Mouse (Mus musculus) mouse trophoblast stem cell (cell line): ENCODE data around the gene Olfr1226.
"Not testable (repeated sequence)": the region's sequence is repeated elsewhere in the genome, so short reads cannot be mapped to it uniquely, and the experiment has no call there.

Experiments used
- in situ Hi-C, 2 experiments: fragments of 300-500 bp; cut with MseI, MboI; formaldehyde crosslinking; loops; 2 replicates in 1 of 2; 3 replicates in 1 of 2; pipeline ENCODE4 v1.15.1; 2025

The Olfr1226 gene

GRCm38 (mm10) chr2:89199948-89200347 is at the start of gene Olfr1226:
Gene Olfr1226, minus strand, starts transcription at chr2:89200048.
- in situ Hi-C loops = no loop called here

DNA sequence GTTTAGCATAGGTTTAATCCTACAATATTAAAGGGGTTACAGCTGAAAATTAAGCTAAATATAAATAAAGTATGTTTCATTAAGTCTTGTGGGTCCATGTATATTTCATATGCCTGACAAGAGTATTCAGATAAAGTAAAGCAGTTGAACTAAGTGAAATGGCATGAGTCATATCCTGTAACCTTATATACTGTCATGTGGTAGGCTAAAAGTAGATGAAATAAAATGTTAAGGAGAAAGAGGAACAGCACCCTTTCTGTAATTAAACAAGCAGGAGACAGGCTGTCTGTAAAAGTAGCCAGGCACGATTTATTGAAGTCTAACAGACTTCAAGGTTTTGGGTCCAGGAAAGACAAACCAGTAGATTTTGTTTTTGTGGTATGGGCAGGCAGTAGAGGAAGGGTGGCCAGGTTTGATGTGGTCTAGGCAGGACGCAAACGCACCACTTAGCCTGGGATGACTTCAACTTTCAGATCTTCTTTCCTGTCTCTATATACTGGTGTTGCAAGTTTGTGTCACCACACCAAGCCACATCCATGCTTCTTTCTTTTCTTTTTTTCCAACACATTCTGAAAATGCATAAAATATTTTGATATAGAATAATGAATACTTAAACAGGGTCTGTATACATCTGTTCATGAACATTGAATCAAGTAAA is 3.4 kb downstream of the Olfr1226 start:
- in situ Hi-C loops = no loop called here

DNA sequence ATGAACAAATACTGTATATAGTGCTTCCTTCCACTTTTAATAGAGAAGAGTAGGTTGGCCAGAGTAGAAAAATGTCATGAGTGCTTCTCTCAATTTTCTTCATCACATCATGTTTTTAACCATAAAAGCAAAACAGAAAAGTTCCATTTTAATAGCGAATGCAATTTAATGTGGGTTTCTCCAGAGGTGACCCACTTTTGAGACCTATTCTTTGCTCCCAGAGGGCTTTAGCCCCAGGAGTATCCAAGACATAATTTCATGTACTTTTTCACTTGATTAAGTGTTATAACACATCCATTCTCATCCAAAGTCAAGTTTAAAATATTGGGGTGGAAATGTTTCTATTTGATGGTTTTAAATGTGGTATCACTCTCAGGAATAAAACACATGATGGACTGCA is 25.3 kb downstream of the Olfr1226 start, which contains the start of gene Olfr1225:
Gene Olfr1225, minus strand, starts transcription at position 101 of the 400 bp plus-strand sequence.
- in situ Hi-C loops = no loop called here

DNA sequence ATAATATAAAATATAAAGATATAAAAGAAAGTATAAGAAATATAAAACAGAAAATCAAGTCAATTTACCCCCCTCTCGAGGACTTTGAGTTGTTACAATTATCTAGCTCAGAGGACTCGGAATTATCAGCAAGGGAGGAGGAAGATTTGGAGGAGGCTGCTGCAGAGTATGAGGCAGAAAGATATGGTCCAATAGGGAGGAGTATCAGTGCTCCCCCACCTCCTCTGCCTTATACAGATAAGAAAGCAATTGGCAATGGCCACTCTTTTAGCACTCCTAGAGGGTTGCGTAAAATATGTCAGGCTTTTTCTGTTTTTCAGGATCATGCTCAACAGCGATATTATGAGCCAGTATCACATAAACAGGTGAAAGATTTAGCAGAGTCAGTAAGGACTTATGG is 35.1 kb downstream of the Olfr1226 start:
- in situ Hi-C loops = not testable (repeated sequence)

- in situ Hi-C loops = not testable (repeated sequence)
Measured at GRCm38 (mm10) chr2:89163991-89164390, 35.9 kb downstream of the Olfr1226 start, which contains the start of gene Olfr1224-ps1. Gene Olfr1224-ps1, minus strand, starts transcription at chr2:89164091.

- in situ Hi-C loops = no loop called here
Measured at GRCm38 (mm10) chr2:89151460-89151859, 48.4 kb downstream of the Olfr1226 start, which contains the start of gene Olfr1223. Gene Olfr1223, minus strand, starts transcription at chr2:89151560.
